Mouse (Mus musculus): ENCODE data around the gene Sema3f.

- no peak for TF ChIP-seq POLR2A (IDR thresholded peaks at IDR 0.05; ENCODE audit: insufficient read depth, low read depth, low read length)
- no peak for TF ChIP-seq CTCF (IDR thresholded peaks at IDR 0.05; ENCODE audit: insufficient read depth, low read depth, low read length)
These were observed 56.8 kb downstream of the Sema3f start for GRCm38 (mm10) chr9:107653474-107653873.
